Mouse (Mus musculus) megakaryocyte, embryonic 14.5 days (primary cell): ENCODE results near the gene Hoxb3. TPM values are rescaled to one million over a fixed set of nuclear protein-coding genes. Genes with fewer than 3 reads are reported as not detected.

Experiments
- H3K27me3 ChIP-seq: replicated peaks from 2 replicates; pipeline ENCODE3; 2012; ENCODE audit warnings: inconsistent platforms
- H3K36me3 ChIP-seq: replicated peaks from 2 replicates; pipeline ENCODE3; 2012; ENCODE audit warnings: low read length, inconsistent platforms, mixed read lengths
- H3K4me1 ChIP-seq: 2 replicates; pipeline ENCODE4 v1.6.1; 2012; ENCODE audit warnings: inconsistent platforms
- H3K4me3 ChIP-seq: replicated peaks from 2 replicates; pipeline ENCODE3; 2012; ENCODE audit warnings: moderate library complexity, mild to moderate bottlenecking, inconsistent platforms
- H3K9me3 ChIP-seq: 2 replicates; pipeline ENCODE4 v1.6.1; 2012; ENCODE audit warnings: inconsistent platforms
- FLI1 ChIP-seq: IDR thresholded peaks from 2 replicates; pipeline ENCODE4 v1.6.1; 2012; ENCODE audit warnings: low read length, inconsistent platforms, mixed read lengths
- GATA1 ChIP-seq: IDR thresholded peaks from 3 replicates; pipeline ENCODE4 v1.6.1; 2012; ENCODE audit warnings: mixed read lengths, low read length, inconsistent platforms, borderline replicate concordance
- polyA plus RNA-seq: library from polyadenylated mRNA; stranded (reverse); fragments of >175 nt; gene quantifications from 2 replicates; pipeline ENCODE4 v1.2.3, GENCODE M21; 2012; ENCODE audit warnings: low replicate concordance; ENCODE audit not compliant: insufficient read depth

Gene Hoxb3
- polyA plus RNA-seq, 1 experiment = 0.21 TPM

DNA sequence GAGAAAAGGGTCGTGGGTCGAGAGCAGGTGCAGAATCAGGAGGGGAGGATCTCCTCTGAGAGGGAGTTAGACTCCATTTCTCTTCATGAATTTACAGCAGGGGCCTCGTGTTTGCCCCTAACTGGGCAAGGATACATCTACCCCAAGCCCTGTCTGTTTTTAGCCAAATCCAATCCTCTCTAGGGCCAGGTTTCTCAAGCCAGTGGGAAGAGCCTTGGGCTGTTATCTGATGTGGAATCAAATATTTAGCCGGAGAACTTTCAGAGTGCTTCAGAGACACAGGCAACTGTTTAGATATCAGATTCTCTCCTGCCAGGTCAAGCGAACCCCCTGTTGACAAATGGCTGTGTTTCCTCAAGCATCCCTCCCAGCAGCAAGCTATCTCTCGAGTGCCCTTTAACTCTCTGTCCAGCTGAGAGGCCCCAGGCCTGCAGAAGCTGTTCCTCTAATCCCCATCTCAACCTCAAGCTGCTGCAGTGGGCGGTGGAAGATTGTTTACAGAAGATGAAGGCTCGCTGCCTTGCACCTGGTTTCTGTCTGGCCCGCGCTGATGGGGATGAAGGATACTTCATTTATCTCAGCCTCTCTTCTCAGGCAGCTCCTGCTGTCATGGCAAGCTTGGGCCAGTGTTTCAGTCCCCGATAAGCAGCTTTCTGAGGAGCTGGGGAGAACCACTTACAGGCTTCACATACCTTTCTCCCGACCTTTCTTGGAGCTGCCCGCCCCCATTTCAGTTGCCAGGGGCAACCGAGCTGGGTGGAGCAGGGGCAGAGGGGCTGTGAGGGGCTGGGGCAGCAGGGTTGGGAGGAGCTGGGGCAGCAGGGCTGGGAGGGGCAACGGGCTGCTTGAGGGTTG, 73.9 kb downstream of the Hoxb3 start:
- Histone ChIP-seq H3K36me3 (no peaks in the 10 kb centered on the region), H3K9me3 (peaks cover 6% of the 10 kb centered on the region), H3K4me3 (no peak overlapping the region), H3K4me1 (peaks cover 4% of the 10 kb centered on the region; the same call in 1 of the 2 replicates), H3K27me3 (peaks cover 51% of the 10 kb centered on the region)
- TF ChIP-seq GATA1 (no peak), FLI1 (no peak)

Other genes with a start within 250 kb of the Hoxb3 start
- gene Atp5g1, start 247.7 kb upstream of the Hoxb3 start, polyA plus RNA-seq = 305 and 325 TPM in 2 replicates
- not detected in 2 replicates for gene Calcoco2, start 211.4 kb upstream of the Hoxb3 start, polyA plus RNA-seq
- gene Ttll6, start 189.5 kb upstream of the Hoxb3 start, polyA plus RNA-seq = not detected in 2 replicates
- gene Hoxb13, start 129.0 kb upstream of the Hoxb3 start, polyA plus RNA-seq = not detected in 2 replicates
- 0.09 TPM in 1 of 2 replicates, not detected in the other for gene Hoxb9, start 51.9 kb upstream of the Hoxb3 start, polyA plus RNA-seq
- gene Hoxb8, start 41.4 kb upstream of the Hoxb3 start, polyA plus RNA-seq = not detected in 2 replicates
- not detected in 2 replicates for gene Hoxb7, start 36.7 kb upstream of the Hoxb3 start, polyA plus RNA-seq
- gene Hoxb6, start 30.9 kb upstream of the Hoxb3 start, polyA plus RNA-seq = not detected in 2 replicates
- gene Hoxb5, start 20.0 kb upstream of the Hoxb3 start, polyA plus RNA-seq = not detected in 2 replicates
- 1.5 and 4.5 TPM in 2 replicates for gene Hoxb4, start 5.1 kb upstream of the Hoxb3 start, polyA plus RNA-seq
- not detected in 2 replicates for gene Hoxb2, start 27.2 kb downstream of the Hoxb3 start, polyA plus RNA-seq
- gene Hoxb1, start 42.4 kb downstream of the Hoxb3 start, polyA plus RNA-seq = 0.12 TPM in 1 of 2 replicates, not detected in the other
- not detected in 2 replicates for gene Skap1, start 141.3 kb downstream of the Hoxb3 start, polyA plus RNA-seq